ENCODE assay signal across 7 mouse cellular contexts in genomic region chr1:150933616-150934015, GRCm38 (mm10). TPM values are rescaled to one million over a fixed set of nuclear protein-coding genes. Genes with fewer than 3 reads are reported as not detected.
DNase-seq lines count a peak whose midpoint lies in the region; ATAC-seq and TF ChIP-seq lines count a peak whose summit lies in the region.

No protein-coding gene starts in this region.

- H3K4me1 ChIP-seq in embryonic facial prominence, embryonic 11.5 days (ENCODE audit: control insufficient read depth, insufficient read depth, low read length) = no peaks in the 10 kb centered on the region
- H3K4me1 ChIP-seq in forebrain, postnatal 0 days (ENCODE audit: insufficient read depth) = no peaks in the 10 kb centered on the region
- H3K4me1 ChIP-seq in intestine, embryonic 16.5 days (ENCODE audit: control insufficient read depth, insufficient read depth, low read length) = no peaks in the 10 kb centered on the region
- no peaks in the 10 kb centered on the region; the same call in 1 of the 2 replicates for H3K4me1 ChIP-seq in lung, embryonic 16.5 days (replicated peaks; ENCODE audit: control insufficient read depth, insufficient read depth, low read length)
- no peaks in the 10 kb centered on the region for H3K4me1 ChIP-seq in kidney, embryonic 16.5 days (ENCODE audit: insufficient read depth, low read length)

- no peak for TF ChIP-seq CTCF in forebrain, postnatal 0 days (IDR thresholded peaks at IDR 0.05; ENCODE audit: low read depth)

- H3K27me3 ChIP-seq in embryonic facial prominence, embryonic 11.5 days (ENCODE audit: control insufficient read depth, insufficient read depth, low read length) = no peaks in the 10 kb centered on the region
- H3K27me3 ChIP-seq in forebrain, postnatal 0 days (ENCODE audit: insufficient read depth, low read length) = no peaks in the 10 kb centered on the region
- H3K27me3 ChIP-seq in intestine, embryonic 16.5 days (replicated peaks; ENCODE audit: control insufficient read depth, insufficient read depth, low read length) = no peaks in the 10 kb centered on the region
- no peaks in the 10 kb centered on the region for H3K27me3 ChIP-seq in lung, embryonic 16.5 days (ENCODE audit: control insufficient read depth, insufficient read depth, low read depth, low read length)
- H3K27me3 ChIP-seq in kidney, embryonic 16.5 days (ENCODE audit: insufficient read depth, low read length) = no peaks in the 10 kb centered on the region

- H3K4me3 ChIP-seq in embryonic facial prominence, embryonic 11.5 days (ENCODE audit: low read depth, low read length) = no peak overlapping the region
- 0 out of 2 replicates have a peak overlapping the region, but pooled peaks have one; percentile 0 for H3K4me3 ChIP-seq in forebrain, postnatal 0 days (ENCODE audit: low read depth, low read length)
- H3K4me3 ChIP-seq in intestine, embryonic 16.5 days (ENCODE audit: low read length) = no peak overlapping the region
- H3K4me3 ChIP-seq in lung, embryonic 16.5 days (ENCODE audit: low read length) = 0 out of 2 replicates have a peak overlapping the region, but pooled peaks have one; percentile 1
- no peak overlapping the region for H3K4me3 ChIP-seq in kidney, embryonic 16.5 days (ENCODE audit: low read length)

- no peaks in the 10 kb centered on the region for H3K36me3 ChIP-seq in embryonic facial prominence, embryonic 11.5 days (replicated peaks; ENCODE audit: control insufficient read depth, insufficient read depth, low read depth, low read length)
- no peaks in the 10 kb centered on the region for H3K36me3 ChIP-seq in forebrain, postnatal 0 days (ENCODE audit: insufficient read depth)
- H3K36me3 ChIP-seq in intestine, embryonic 16.5 days (ENCODE audit: control insufficient read depth, insufficient read depth, low read length) = no peaks in the 10 kb centered on the region
- H3K36me3 ChIP-seq in lung, embryonic 16.5 days (ENCODE audit: control insufficient read depth, insufficient read depth, low read length) = no peaks in the 10 kb centered on the region
- no peaks in the 10 kb centered on the region for H3K36me3 ChIP-seq in kidney, embryonic 16.5 days (ENCODE audit: insufficient read depth, low read length)

- peak; percentile 71 for DNase-seq in embryonic facial prominence, embryonic 11.5 days (ENCODE audit: low spot score)
- DNase-seq in forebrain, postnatal 0 days = peak; percentile 71
- no peak for DNase-seq in thymus, postnatal 0 days (ENCODE audit: low spot score)
- no peak for DNase-seq in Muller cell, postnatal 12 days (ENCODE audit: inconsistent ontology term)

- ATAC-seq in embryonic facial prominence, embryonic 11.5 days (replicated peaks; ENCODE audit: insufficient number of reproducible peaks, low FRiP score, low TSS enrichment, low read depth) = 0 out of 2 replicates have a peak, but pooled peaks have one; percentile 56
- ATAC-seq in forebrain, postnatal 0 days = peak; percentile 87
- ATAC-seq in intestine, embryonic 16.5 days = no peak
- ATAC-seq in lung, embryonic 16.5 days (ENCODE audit: low read depth) = peak; percentile 92
- ATAC-seq in kidney, embryonic 16.5 days (ENCODE audit: low FRiP score, low TSS enrichment) = no peak

- 0 out of 2 replicates have a peak overlapping the region, but pooled peaks have one; percentile 3 for H3K4me2 ChIP-seq in embryonic facial prominence, embryonic 11.5 days (ENCODE audit: low read depth, low read length)
- H3K4me2 ChIP-seq in forebrain, postnatal 0 days (ENCODE audit: low read depth) = peak overlapping the region; percentile 31
- peak overlapping the region; percentile 33; the same call in 1 of the 2 replicates for H3K4me2 ChIP-seq in intestine, embryonic 16.5 days (ENCODE audit: low read depth, low read length)
- peak overlapping the region; percentile 7 for H3K4me2 ChIP-seq in lung, embryonic 16.5 days (ENCODE audit: low read depth, low read length)
- no peak overlapping the region for H3K4me2 ChIP-seq in kidney, embryonic 16.5 days (replicated peaks; ENCODE audit: low read depth, low read length)

- no peak overlapping the region for H3K27ac ChIP-seq in embryonic facial prominence, embryonic 11.5 days (replicated peaks; ENCODE audit: low read depth, low read length)
- no peak overlapping the region for H3K27ac ChIP-seq in forebrain, postnatal 0 days (ENCODE audit: low read depth, low read length)
- no peak overlapping the region for H3K27ac ChIP-seq in intestine, embryonic 16.5 days (ENCODE audit: low read length)
- peak overlapping the region; percentile 9 for H3K27ac ChIP-seq in lung, embryonic 16.5 days (ENCODE audit: low read length)
- no peak overlapping the region for H3K27ac ChIP-seq in kidney, embryonic 16.5 days (ENCODE audit: low read length)

- no peak overlapping the region for H3K9ac ChIP-seq in embryonic facial prominence, embryonic 11.5 days (replicated peaks; ENCODE audit: low read length)
- H3K9ac ChIP-seq in forebrain, postnatal 0 days = no peak overlapping the region
- no peak overlapping the region for H3K9ac ChIP-seq in intestine, embryonic 16.5 days (ENCODE audit: low read depth, low read length)
- no peak overlapping the region for H3K9ac ChIP-seq in lung, embryonic 16.5 days (ENCODE audit: low read length)
- no peak overlapping the region for H3K9ac ChIP-seq in kidney, embryonic 16.5 days (replicated peaks; ENCODE audit: low read length)

- WGBS in embryonic facial prominence, embryonic 11.5 days = 26% methylated on average over 9 of the region's 9 CpGs
- WGBS in forebrain, postnatal 0 days = 35% methylated on average over 9 of the region's 9 CpGs
- 45% methylated on average over 9 of the region's 9 CpGs for WGBS in intestine, embryonic 16.5 days
- WGBS in lung, embryonic 16.5 days = 32% methylated on average over 9 of the region's 9 CpGs
- WGBS in kidney, embryonic 16.5 days = 51% methylated on average over 9 of the region's 9 CpGs

- H3K9me3 ChIP-seq in embryonic facial prominence, embryonic 11.5 days (replicated peaks; ENCODE audit: control insufficient read depth, low read length) = no peaks in the 10 kb centered on the region
- no peaks in the 10 kb centered on the region for H3K9me3 ChIP-seq in forebrain, postnatal 0 days (ENCODE audit: low read length)
- no peaks in the 10 kb centered on the region for H3K9me3 ChIP-seq in intestine, embryonic 16.5 days (ENCODE audit: control insufficient read depth, low read length)
- H3K9me3 ChIP-seq in lung, embryonic 16.5 days (ENCODE audit: control insufficient read depth, low read length) = no peaks in the 10 kb centered on the region
- no peaks in the 10 kb centered on the region for H3K9me3 ChIP-seq in kidney, embryonic 16.5 days (ENCODE audit: low read length)

RNA-seq across cellular contexts. Expression of gene Hmcn1, which starts 59.6 kb away (rescaled TPM):
- polyA plus RNA-seq in embryonic facial prominence, embryonic 11.5 days (2014; fragmentation: Nextera tagmentation; extraction: Ambion mirVana) = 25.5 and 32.8 TPM in 2 replicates
- 4.1 and 4.5 TPM in 2 replicates for total RNA-seq in forebrain, postnatal 0 days (2014; rRNA removed)
- 0.80 and 1.2 TPM in 2 replicates for polyA plus RNA-seq in forebrain, postnatal 0 days (2015; fragmentation: Nextera tagmentation; extraction: Ambion mirVana)
- polyA plus RNA-seq in intestine, embryonic 16.5 days (2015; fragmentation: Nextera tagmentation; extraction: Ambion mirVana) = 3.3 and 3.5 TPM in 2 replicates
- polyA plus RNA-seq in lung, embryonic 16.5 days (2015; fragmentation: Nextera tagmentation; extraction: Ambion mirVana) = 11.7 and 12.0 TPM in 2 replicates
- polyA plus RNA-seq in thymus, postnatal 0 days (2015; fragmentation: Nextera tagmentation; extraction: Ambion mirVana) = 0.13 and 0.29 TPM in 2 replicates
- 21.9 and 23.6 TPM in 2 replicates for polyA plus RNA-seq in kidney, embryonic 16.5 days (2015; fragmentation: Nextera tagmentation; extraction: Ambion mirVana)

Comparison
In these comparisons a context has a peak if more than half of its experiments do, and no peak if none do; other contexts are left out.
1. ATAC-seq: peak in embryonic facial prominence, embryonic 11.5 days (single experiment), forebrain, postnatal 0 days (single experiment) and lung, embryonic 16.5 days (single experiment); none in intestine, embryonic 16.5 days (single experiment) and kidney, embryonic 16.5 days (single experiment).
2. DNase-seq: peak in embryonic facial prominence, embryonic 11.5 days (single experiment) and forebrain, postnatal 0 days (single experiment); none in thymus, postnatal 0 days (single experiment) and Muller cell, postnatal 12 days (single experiment).
3. H3K4me3 ChIP-seq: peak in forebrain, postnatal 0 days (single experiment) and lung, embryonic 16.5 days (single experiment); none in embryonic facial prominence, embryonic 11.5 days (single experiment), intestine, embryonic 16.5 days (single experiment) and kidney, embryonic 16.5 days (single experiment).